Mouse (Mus musculus) MEL (cell line): ENCODE data around the gene Olfr582. TPM values are rescaled to one million over a fixed set of nuclear protein-coding genes. Genes with fewer than 3 reads are reported as not detected.

Source experiments
- DNase-seq: peaks from one replicate; pipeline ENCODE4 v3.0.0; 2011; ENCODE audit warnings: low read depth, low spot score
- H3K27ac ChIP-seq: 2 replicates; pipeline ENCODE4 v1.5.1; 2012; ENCODE audit warnings: low read depth, mild to moderate bottlenecking, control low read depth, low read length, moderate library complexity; ENCODE audit not compliant: control insufficient read depth
- H3K27me3 ChIP-seq, 2 experiments: fragments of 150-350 bp in 1 of 2; sonication (generic) in 1 of 2; 2 replicates each; pipeline ENCODE4 v1.6.1; 2012; ENCODE audit warnings: low read length in 2 of 2, mild to moderate bottlenecking in 2 of 2, improper control_type of control experiment in 1 of 2, moderate library complexity in 1 of 2; ENCODE audit not compliant: insufficient read depth in 2 of 2, control insufficient read depth in 1 of 2
- H3K36me3 ChIP-seq, 2 experiments: 2 replicates each; pipeline ENCODE4 v1.6.1; 2012 to 2014; ENCODE audit warnings: low read length in 2 of 2, improper control_type of control experiment in 1 of 2, inconsistent platforms in 1 of 2, mild to moderate bottlenecking in 1 of 2; ENCODE audit not compliant: insufficient read depth in 2 of 2, control insufficient read depth in 1 of 2
- H3K4me1 ChIP-seq, 2 experiments: fragments of 150-350 bp in 1 of 2; sonication (generic) in 1 of 2; 2 replicates each; pipeline ENCODE4 v1.6.1; 2012; ENCODE audit warnings: low read length in 2 of 2, improper control_type of control experiment in 1 of 2, mild to moderate bottlenecking in 1 of 2; ENCODE audit not compliant: insufficient read depth in 2 of 2, control insufficient read depth in 1 of 2
- H3K4me3 ChIP-seq, 2 experiments: fragments of 150-350 bp in 1 of 2; sonication (generic) in 1 of 2; 2 replicates each; pipeline ENCODE4 v1.5.1; 2012; ENCODE audit warnings: low read depth in 2 of 2, low read length in 2 of 2, mild to moderate bottlenecking in 2 of 2, moderate library complexity in 2 of 2, control low read depth in 1 of 2, improper control_type of control experiment in 1 of 2; ENCODE audit not compliant: control insufficient read depth in 1 of 2, insufficient read depth in 1 of 2
- H3K79me2 ChIP-seq: 2 replicates; pipeline ENCODE4 v1.6.1; 2012; ENCODE audit warnings: mild to moderate bottlenecking, low read length, moderate library complexity; ENCODE audit not compliant: control insufficient read depth, poor library complexity, insufficient read depth
- H3K9ac ChIP-seq: 2 replicates; pipeline ENCODE4 v1.6.1; 2012; ENCODE audit warnings: low read depth, mild to moderate bottlenecking, control low read depth, low read length, moderate library complexity; ENCODE audit not compliant: control insufficient read depth, poor library complexity, severe bottlenecking
- H3K9me3 ChIP-seq: fragments of 150-350 bp; sonication (generic); replicated peaks from 2 replicates; pipeline ENCODE4 v1.6.1; 2012; ENCODE audit warnings: mild to moderate bottlenecking, low read length, improper control_type of control experiment, moderate library complexity; ENCODE audit not compliant: insufficient read depth
- CHD2 ChIP-seq: IDR thresholded peaks from 2 replicates; pipeline ENCODE4 v1.6.1; 2011; ENCODE audit warnings: low read length, improper control_type of control experiment
- CTCF ChIP-seq, 3 experiments: IDR thresholded peaks in 2 of 3; conservative IDR thresholded peaks in 1 of 3; 2 replicates each; pipeline ENCODE4 v1.5.1; 2011 to 2012; ENCODE audit warnings: low read length in 3 of 3, low read depth in 2 of 3, mild to moderate bottlenecking in 2 of 3, improper control_type of control experiment in 1 of 3, inconsistent platforms in 1 of 3, mixed read lengths in 1 of 3, moderate library complexity in 1 of 3; ENCODE audit not compliant: control insufficient read depth in 1 of 3, insufficient read depth in 1 of 3, poor library complexity in 1 of 3, severe bottlenecking in 1 of 3
- E2F4 ChIP-seq: IDR thresholded peaks from 2 replicates; pipeline ENCODE4 v1.6.1; 2011; ENCODE audit warnings: low read depth, low read length, improper control_type of control experiment, borderline replicate concordance
- ELF1 ChIP-seq: IDR thresholded peaks from 2 replicates; pipeline ENCODE4 v1.6.1; 2014; ENCODE audit warnings: low read depth, mild to moderate bottlenecking, inconsistent platforms, low read length, improper control_type of control experiment, moderate library complexity
- EP300 ChIP-seq, 2 experiments: IDR thresholded peaks; 2 replicates each; pipeline ENCODE4 v1.6.1; 2011; ENCODE audit warnings: improper control_type of control experiment in 2 of 2, low read length in 2 of 2, low read depth in 1 of 2, mild to moderate bottlenecking in 1 of 2
- ETS1 ChIP-seq: IDR thresholded peaks from 2 replicates; pipeline ENCODE4 v1.6.1; 2012; ENCODE audit warnings: low read depth, mild to moderate bottlenecking, inconsistent platforms, low read length, improper control_type of control experiment, moderate library complexity
- GABPA ChIP-seq: IDR thresholded peaks from 2 replicates; pipeline ENCODE4 v1.6.1; 2012; ENCODE audit warnings: low read depth, mild to moderate bottlenecking, inconsistent platforms, low read length, improper control_type of control experiment, moderate library complexity
- GATA1 ChIP-seq: IDR thresholded peaks from 2 replicates; pipeline ENCODE4 v1.6.1; 2011; ENCODE audit warnings: low read depth, low read length, improper control_type of control experiment
- KAT2A ChIP-seq: conservative IDR thresholded peaks from 2 replicates; pipeline ENCODE4 v1.6.1; 2012; ENCODE audit warnings: low read depth, low read length, improper control_type of control experiment, inconsistent platforms
- MAX ChIP-seq: IDR thresholded peaks from 2 replicates; pipeline ENCODE4 v1.6.1; 2011; ENCODE audit warnings: low read length, improper control_type of control experiment
- MAZ ChIP-seq: IDR thresholded peaks from 2 replicates; pipeline ENCODE4 v1.6.1; 2012; ENCODE audit warnings: low read depth, mild to moderate bottlenecking, inconsistent platforms, low read length, improper control_type of control experiment
- MEF2A ChIP-seq: IDR thresholded peaks from 2 replicates; pipeline ENCODE4 v1.6.1; 2014; ENCODE audit warnings: low read depth, mild to moderate bottlenecking, inconsistent platforms, low read length, improper control_type of control experiment; ENCODE audit not compliant: poor library complexity, insufficient replicate concordance, severe bottlenecking; ENCODE audit errors: extremely low read depth
- MXI1 ChIP-seq: IDR thresholded peaks from 2 replicates; pipeline ENCODE4 v1.6.1; 2011; ENCODE audit warnings: mild to moderate bottlenecking, low read depth, low read length, improper control_type of control experiment
- MYB ChIP-seq: IDR thresholded peaks from 2 replicates; pipeline ENCODE4 v1.6.1; 2011; ENCODE audit warnings: mild to moderate bottlenecking, low read depth, low read length, improper control_type of control experiment
- MYC ChIP-seq: IDR thresholded peaks from 2 replicates; pipeline ENCODE4 v1.6.1; 2011; ENCODE audit warnings: low read depth, mild to moderate bottlenecking, low read length, improper control_type of control experiment, moderate library complexity
- NRF1 ChIP-seq: IDR thresholded peaks from 2 replicates; pipeline ENCODE4 v1.6.1; 2014; ENCODE audit warnings: low read depth, mild to moderate bottlenecking, inconsistent platforms, low read length, improper control_type of control experiment, moderate library complexity; ENCODE audit not compliant: poor library complexity, insufficient read depth, severe bottlenecking
- POLR2AphosphoS2 ChIP-seq: IDR thresholded peaks from 2 replicates; pipeline ENCODE4 v1.6.1; 2011; ENCODE audit warnings: low read length, improper control_type of control experiment
- POLR2AphosphoS5 ChIP-seq: IDR thresholded peaks from 2 replicates; pipeline ENCODE4 v1.6.1; 2012; ENCODE audit warnings: low read depth, borderline replicate concordance, mild to moderate bottlenecking, inconsistent platforms, low read length, moderate library complexity, mixed read lengths
- TAL1 ChIP-seq: IDR thresholded peaks from 2 replicates; pipeline ENCODE4 v1.6.1; 2012; ENCODE audit warnings: mild to moderate bottlenecking, inconsistent platforms, low read length, moderate library complexity, mixed read lengths
- TBP ChIP-seq: IDR thresholded peaks from 2 replicates; pipeline ENCODE4 v1.8.0; 2011; ENCODE audit warnings: low read depth, low read length, improper control_type of control experiment
- TCF12 ChIP-seq: IDR thresholded peaks from 2 replicates; pipeline ENCODE4 v1.6.1; 2014; ENCODE audit warnings: low read depth, mild to moderate bottlenecking, inconsistent platforms, low read length, improper control_type of control experiment, moderate library complexity
- USF2 ChIP-seq, 2 experiments: IDR thresholded peaks; 2 replicates each; pipeline ENCODE4 v1.6.1; 2011 to 2012; ENCODE audit warnings: improper control_type of control experiment in 2 of 2, low read length in 2 of 2, borderline replicate concordance in 1 of 2, inconsistent platforms in 1 of 2, low read depth in 1 of 2, mild to moderate bottlenecking in 1 of 2; ENCODE audit not compliant: insufficient read depth in 1 of 2
- ZC3H11A ChIP-seq: IDR thresholded peaks from 2 replicates; pipeline ENCODE4 v1.6.1; 2012; ENCODE audit warnings: low read depth, mild to moderate bottlenecking, inconsistent platforms, low read length, improper control_type of control experiment
- polyA plus RNA-seq, 2 experiments: library from polyadenylated mRNA; stranded (reverse) in 1 of 2; unstranded in 1 of 2; fragments of >175 nt in 1 of 2; fragments of >200 nt in 1 of 2; gene quantifications; 2 replicates each; pipeline versions ENCODE4 v1.2.1 to v1.2.4; 2012; ENCODE audit warnings: low replicate concordance in 2 of 2, low read depth in 1 of 2; ENCODE audit not compliant: insufficient read length in 2 of 2, insufficient read depth in 1 of 2, missing spikeins in 1 of 2
- total RNA-seq: library from RNA; depleted of rRNA; stranded (reverse); fragments of 300-350 nt; gene quantifications from 2 replicates; pipeline ENCODE4 v1.2.3, GENCODE M21; 2012

Olfr582 gene
- total and polyA plus RNA-seq, 3 experiments: not detected

DNA sequence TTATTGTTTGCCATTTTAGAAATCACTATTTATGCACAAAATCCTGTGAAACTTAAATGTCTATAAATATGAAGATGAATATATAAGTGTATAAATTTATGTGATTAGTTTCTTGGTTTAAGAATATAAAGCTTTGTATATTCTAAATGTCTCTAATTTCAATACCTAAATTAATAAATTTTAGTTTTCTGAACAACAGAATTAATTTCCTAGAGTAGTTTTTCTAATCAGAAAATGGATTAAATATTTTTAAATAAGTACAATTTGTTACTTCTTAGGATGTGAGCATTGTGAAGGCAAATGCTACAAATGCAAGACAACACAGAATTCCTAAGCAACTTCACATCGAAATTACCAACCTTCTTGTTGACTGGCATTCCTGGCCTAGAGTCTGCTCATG lies 13.2 kb downstream of the Olfr582 start, which contains the start of gene Olfr583:
Gene Olfr583, plus strand, starts transcription at position 301 of the 400 bp plus-strand sequence.
- no peaks in the 10 kb centered on the region for H3K79me2 ChIP-seq
- no peak within 1 kb of the TSS for H3K4me3 ChIP-seq
- no peaks in the 10 kb centered on the region for H3K4me1 ChIP-seq
- H3K9me3 ChIP-seq: no peaks in the 10 kb centered on the region
- no peaks in the 10 kb centered on the region for H3K36me3 ChIP-seq
- no peaks in the 10 kb centered on the region for H3K27me3 ChIP-seq
- H3K9ac ChIP-seq: no peak within 1 kb of the TSS
- no peak for DNase-seq
- TF ChIP-seq ZC3H11A (no peak), MEF2A (no peak), ETS1 (no peak), POLR2AphosphoS5 (no peak), GABPA (no peak), NRF1 (no peak), MYB (no peak), ELF1 (no peak), KAT2A (no peak), TBP (no peak), CHD2 (no peak), CTCF (IDR thresholded peaks at IDR 0.05 in 2 of 3, conservative IDR thresholded peaks at IDR 0.05 in 1 of 3; ENCODE audit: control insufficient read depth in 1 of 3, insufficient read depth in 1 of 3, low read depth in 2 of 3, low read length in 3 of 3, poor library complexity in 1 of 3, severe bottlenecking in 1 of 3) (no peak), POLR2AphosphoS2 (no peak), TAL1 (no peak), GATA1 (no peak)
- TF ChIP-seq, all 39 proteins: peak for 0
- no peak within 1 kb of the TSS for H3K27ac ChIP-seq

DNA sequence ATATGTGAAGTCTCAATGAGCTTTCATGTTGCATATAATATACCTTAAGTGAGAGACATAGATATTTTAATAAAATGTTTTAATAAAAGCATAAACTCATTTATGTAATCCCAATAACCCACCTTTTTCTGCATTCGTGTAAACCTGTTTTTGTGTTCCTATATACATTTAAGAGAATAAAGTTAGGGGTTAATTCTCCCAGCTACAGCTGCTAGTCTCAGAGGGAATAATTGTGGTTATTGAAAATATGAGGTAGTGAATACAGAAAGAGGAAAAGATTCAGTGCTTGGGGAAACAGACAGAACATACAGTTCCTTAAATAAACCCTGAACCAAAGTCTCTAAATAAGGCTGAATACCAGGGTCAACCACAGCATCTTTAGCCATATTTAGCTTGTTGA lies 43.8 kb downstream of the Olfr582 start, which contains the start of gene Olfr584:
Gene Olfr584, plus strand, starts transcription at position 301 of the 400 bp plus-strand sequence.
- TF ChIP-seq MAX (no peak), ZC3H11A (no peak), MEF2A (no peak), TCF12 (no peak), KAT2A (no peak), ELF1 (no peak), USF2 (IDR thresholded peaks at IDR 0.05; ENCODE audit: borderline replicate concordance in 1 of 2, insufficient read depth in 1 of 2, low read depth in 1 of 2, low read length in 2 of 2) (no peak), MXI1 (no peak), MAZ (no peak), POLR2AphosphoS5 (no peak), POLR2AphosphoS2 (no peak), EP300 (IDR thresholded peaks at IDR 0.05; ENCODE audit: low read depth in 1 of 2, low read length in 2 of 2) (no peak), MYC (no peak), E2F4 (no peak)

More for the DNA sequence above, 43.8 kb downstream of the Olfr582 start, which contains the start of gene Olfr584:
- no peaks in the 10 kb centered on the region for H3K9me3 ChIP-seq
- H3K4me1 ChIP-seq: no peaks in the 10 kb centered on the region
- H3K27ac ChIP-seq: no peak within 1 kb of the TSS
- H3K79me2 ChIP-seq: no peaks in the 10 kb centered on the region
- H3K9ac ChIP-seq: no peak within 1 kb of the TSS
- H3K36me3 ChIP-seq: no peaks in the 10 kb centered on the region
- DNase-seq: no peak
- H3K4me3 ChIP-seq: no peak within 1 kb of the TSS
- H3K27me3 ChIP-seq: no peaks in the 10 kb centered on the region
